Mouse (Mus musculus): ENCODE data around the gene Kcnt1.

Gene Kcnt1

DNA sequence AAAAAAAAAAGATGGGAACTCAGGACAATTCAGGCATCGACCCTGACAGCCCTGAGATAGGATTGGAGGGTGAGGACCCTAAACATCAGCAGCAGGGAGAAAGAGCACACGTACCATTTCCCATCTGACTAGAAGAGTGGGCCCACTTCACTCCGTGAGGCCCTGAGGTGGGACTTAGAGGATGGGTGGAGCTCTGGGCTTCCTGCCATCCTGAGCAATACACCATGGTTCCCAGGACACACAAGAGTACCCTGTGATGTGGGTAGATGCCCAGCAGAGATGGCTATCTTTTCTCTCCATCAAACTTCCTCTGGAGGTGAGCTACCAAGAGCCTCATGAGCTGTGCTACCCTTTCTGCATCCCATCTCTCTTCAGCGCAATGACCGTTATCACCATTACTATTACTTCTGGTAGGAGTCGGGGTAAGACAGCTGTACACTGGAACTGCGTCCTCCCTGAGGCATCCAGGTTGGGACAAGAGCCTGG, 13.8 kb downstream of the Kcnt1 start:
- intact Hi-C loops (cut with DNase I): no loop called here

DNA sequence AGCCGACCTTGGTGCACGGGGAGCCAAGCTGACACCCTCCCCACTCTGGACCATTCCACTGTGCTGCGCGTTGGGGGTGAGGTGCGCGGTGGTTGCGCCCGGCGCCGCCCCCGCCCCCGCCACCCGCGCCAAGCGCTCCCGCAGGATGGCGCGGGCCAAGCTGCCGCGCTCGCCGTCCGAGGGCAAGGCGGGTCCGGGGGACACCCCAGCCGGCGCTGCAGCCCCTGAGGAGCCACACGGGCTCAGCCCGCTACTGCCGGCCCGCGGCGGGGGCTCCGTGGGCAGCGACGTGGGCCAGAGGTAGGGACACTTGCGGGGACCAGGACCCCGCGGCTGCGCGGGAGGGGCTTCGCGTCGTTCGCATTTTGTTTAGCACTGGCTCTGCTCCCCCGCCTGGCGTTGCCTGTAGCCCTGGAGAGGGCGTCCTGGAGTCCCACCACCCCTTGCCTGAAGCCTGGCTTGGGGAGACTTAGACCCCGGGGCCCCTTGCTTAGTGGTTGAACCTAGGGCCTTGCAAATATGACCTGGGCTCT, 14.3 kb downstream of the Kcnt1 start:
- intact Hi-C loops (cut with DNase I): no loop called here

DNA sequence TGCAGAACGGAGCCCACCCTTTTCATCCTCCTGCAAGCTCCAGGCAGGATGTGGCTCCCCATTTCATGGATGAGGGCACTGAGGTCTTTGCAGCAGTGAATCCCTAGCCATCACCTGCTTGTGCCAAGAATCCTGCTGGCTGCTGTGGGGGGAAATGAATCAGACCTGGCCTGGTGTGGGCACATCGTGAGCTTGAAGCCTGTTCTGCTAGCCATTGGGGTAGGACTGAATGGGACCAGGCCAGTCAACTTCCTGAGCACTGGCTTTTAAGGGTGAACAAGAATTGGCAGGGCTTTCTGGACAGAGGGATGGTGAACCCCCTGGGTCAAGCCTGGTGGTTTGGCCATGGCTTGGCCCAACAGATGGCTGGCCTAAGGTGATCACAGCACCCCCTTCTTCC, 15.0 kb downstream of the Kcnt1 start:
- intact Hi-C loops (cut with DNase I): no loop called here

DNA sequence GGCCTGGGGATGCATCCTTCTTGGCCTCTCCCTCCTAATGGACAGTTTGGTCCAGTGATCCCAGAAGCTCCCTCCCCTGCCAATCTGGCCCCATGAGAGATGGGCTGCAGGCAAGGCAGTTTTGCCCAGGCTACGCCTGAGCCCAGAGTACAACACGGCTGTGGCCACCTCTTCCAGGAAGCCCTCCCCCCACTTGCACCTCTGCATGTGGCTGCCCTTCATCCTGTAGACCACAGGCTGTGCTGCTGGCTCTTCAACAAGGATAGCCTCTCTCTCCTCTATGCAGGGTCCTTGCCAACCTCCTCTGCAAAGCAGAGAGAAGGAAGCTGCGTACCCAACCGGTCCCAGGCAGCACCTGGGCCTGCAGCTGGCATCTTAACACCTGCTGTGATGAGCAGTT, 15.5 kb downstream of the Kcnt1 start:
- intact Hi-C loops (cut with DNase I): no loop called here

DNA sequence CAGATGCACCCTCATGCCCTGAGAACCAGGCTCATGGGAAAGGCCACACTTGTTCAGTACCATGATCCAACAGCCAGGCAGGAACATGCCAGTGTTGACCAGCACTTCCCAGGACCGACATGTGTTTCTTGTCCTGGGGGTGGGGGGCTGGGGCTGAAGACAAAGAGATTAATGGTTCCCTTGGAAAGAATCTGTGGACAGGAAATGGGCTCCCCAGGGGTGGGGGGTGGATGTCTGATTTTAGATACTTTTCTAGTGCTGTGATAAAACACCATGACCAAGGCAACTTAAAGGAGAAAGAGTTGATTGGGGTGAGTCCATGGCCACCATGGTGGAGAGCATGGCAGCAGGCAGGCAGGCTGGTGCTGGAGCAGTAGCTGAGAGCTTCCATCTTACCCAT, 18.7 kb downstream of the Kcnt1 start:
- intact Hi-C loops (cut with DNase I): no loop called here

DNA sequence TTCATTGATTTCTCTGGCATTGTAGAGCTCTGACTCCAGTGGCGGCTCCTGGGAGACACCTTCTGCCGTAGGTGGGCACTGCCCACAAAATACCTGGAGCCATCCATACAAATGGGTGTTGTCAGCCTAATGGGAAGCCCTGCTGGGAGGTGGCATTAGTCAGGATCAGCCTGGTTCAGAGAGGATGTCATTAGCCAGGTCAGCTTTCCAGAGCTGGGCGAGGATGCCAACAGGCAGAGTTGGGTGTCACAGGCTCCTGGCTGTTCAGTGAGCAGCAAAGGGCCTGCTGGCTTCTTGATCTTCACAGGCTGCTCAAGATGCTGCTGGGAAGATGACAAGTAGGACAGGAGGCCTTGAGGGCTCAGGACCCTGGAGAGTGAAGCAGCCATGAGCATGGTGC, 21.2 kb downstream of the Kcnt1 start:
- intact Hi-C loops (cut with DNase I): loop anchor here (5.0 kb wide), 1 partner anchor 47 kb away; no protein-coding TSS in a partner anchor

DNA sequence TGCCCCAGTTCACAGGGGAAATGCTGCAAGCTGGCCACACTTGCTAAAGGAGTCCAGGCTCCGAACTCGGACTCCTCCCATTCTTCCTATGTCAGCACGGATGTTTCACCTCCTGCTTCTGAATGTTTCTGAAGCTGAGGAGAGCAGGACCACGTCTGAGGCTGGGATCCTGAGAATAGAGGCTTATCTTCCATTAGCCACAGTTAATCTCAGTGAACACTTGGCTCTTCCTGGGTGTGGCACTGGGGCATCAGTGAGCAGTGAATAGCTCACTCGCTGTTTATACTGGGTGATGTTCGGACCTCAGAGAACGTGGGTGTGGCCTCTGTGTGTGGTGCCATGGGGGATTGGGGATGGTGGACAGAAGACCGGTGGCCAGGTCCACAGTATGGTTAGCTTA, 23.7 kb downstream of the Kcnt1 start:
- intact Hi-C loops (cut with DNase I): loop anchor here (5.0 kb wide), 1 partner anchor 50 kb away; no protein-coding TSS in a partner anchor

DNA sequence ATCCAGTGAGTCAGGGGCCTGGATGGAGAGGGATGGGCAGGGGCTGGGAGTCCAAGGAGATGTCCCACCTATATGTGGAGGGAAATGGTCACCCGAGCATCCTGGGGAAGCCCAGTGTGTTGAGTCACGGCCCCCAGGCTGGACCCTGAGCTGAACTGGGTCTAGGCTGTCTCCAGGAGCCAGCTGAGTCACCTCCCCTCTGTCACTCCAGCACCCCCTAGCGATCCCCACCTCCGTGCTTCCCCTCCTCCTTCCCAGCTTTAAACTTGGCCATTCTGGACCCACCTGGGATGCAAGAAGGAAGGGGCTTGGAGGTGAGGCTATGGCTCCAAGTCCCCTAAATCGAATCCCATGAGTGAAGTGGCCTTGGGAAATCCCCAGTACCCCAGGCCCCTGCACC, 24.6 kb downstream of the Kcnt1 start:
- intact Hi-C loops (cut with DNase I): loop anchor here (5.0 kb wide), 1 partner anchor 51 kb away; no protein-coding TSS in a partner anchor

DNA sequence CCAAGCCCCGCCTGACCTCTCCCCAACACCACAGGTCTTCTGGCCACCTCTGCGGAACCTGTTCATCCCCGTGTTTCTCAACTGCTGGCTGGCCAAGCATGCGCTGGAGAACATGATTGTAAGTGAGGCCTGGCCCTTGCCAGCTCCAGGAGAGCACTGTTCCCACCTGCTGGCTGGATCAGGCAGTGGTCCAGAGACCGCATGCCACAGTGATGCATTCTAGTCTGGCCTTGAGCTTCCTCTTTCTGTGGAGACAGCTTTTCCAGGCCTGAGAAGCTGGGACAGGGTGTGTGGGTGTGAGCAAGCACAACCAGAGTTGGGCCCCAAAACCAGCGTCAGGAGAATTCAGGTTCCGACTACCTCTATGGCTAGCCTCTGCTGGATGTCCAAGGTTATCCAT, 28.9 kb downstream of the Kcnt1 start:
- intact Hi-C loops (cut with DNase I): no loop called here

DNA sequence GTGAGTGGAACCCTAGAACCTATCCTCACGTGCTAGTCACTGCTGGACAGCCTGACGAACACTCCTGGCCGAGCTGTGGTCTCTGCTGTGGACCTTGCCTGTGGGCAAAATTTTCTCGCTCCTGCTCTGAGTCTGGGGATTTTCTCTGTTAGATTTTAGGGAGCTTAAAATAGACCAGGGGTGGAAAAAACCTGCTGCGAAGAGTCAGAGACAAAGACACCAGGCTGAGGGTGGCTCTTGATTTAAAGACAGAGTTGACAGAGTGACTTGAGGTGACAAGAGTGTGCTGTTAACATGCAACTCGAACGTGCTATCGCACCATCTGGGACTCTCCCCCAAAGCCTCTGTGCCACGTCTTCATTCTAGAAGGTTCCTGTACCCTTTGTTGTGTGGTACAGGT, 35.4 kb downstream of the Kcnt1 start:
- intact Hi-C loops (cut with DNase I): no loop called here

DNA sequence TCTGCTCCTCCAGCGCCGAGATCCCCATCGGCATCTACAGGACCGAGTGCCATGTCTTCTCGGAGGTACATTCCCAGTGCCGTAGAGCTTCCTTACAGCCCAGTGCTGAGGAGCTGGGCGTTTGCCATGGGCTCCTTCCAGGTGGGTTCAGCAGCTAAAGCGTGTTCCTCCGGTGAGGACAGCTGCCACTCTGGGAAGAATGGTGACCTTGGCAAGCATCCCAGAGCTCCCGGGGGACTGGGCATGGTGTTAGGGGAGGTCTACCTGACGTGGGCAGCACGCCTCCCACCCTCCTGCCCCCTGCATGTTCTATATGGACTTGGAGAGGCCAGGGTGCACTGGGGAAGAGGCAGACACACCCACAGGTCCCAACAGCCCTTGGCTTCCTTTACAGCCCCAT, 46.3 kb downstream of the Kcnt1 start:
- intact Hi-C loops (cut with DNase I): no loop called here

DNA sequence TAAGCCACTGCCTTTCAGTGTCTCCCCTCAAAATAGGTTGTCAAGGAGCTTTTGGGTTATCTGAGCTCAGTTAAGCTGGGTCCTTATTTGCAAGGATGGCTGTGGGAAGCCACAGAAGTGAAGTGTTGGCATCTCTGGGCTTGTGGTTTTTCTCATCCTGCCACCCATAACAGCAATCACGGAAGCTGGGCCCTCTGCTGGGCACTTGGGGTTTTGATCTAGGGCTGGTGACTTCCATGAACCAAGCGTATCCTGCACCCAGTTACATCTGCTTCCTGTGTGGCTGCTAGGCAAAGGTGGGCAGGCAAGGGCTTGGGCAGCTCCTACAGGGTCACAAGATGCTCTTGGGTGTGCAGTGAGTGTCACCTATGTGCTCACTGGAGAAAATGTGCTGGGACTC, 49.7 kb downstream of the Kcnt1 start:
- intact Hi-C loops (cut with DNase I): loop anchor here (1.0 kb wide), 1 partner anchor 77 kb away; no protein-coding TSS in a partner anchor

DNA sequence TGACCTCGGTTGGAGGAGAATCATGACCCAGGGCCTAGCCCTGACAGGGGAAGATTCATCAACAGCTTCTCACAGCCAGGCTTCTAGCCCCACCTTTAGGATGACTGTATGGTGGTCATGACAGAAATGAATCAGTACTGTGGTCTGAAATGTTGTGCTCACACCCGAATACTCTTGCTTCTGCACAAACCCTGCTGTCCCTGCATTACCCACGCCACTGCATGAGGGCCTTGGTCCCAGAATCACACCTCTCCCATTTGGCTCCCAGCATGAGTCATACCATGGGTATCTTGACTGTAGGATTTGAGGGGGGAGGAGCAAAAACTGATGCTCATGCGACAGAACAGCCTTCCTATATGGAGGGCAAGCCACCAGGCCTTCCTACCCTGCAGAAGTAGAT, 50.7 kb downstream of the Kcnt1 start:
- intact Hi-C loops (cut with DNase I): no loop called here

DNA sequence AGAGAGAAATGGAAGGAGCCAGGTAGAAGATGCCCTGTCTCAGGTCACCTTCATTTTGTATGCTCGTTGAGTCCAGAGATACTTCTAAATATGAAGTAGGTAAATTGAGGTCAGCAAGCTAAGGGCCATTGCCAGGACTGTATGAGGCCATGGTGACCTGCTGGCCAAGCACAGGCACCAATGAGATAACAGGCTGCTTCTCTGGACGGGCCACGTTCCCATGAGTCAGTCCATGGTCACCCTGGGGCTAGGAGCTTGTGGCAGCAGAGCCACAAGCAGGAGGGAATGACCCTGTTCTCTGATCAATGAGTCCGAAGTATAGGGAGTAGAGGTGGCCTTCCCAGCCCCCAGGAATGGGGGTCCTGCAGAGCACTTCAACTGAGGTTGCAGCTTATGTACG, 51.3 kb downstream of the Kcnt1 start:
- intact Hi-C loops (cut with DNase I): no loop called here

DNA sequence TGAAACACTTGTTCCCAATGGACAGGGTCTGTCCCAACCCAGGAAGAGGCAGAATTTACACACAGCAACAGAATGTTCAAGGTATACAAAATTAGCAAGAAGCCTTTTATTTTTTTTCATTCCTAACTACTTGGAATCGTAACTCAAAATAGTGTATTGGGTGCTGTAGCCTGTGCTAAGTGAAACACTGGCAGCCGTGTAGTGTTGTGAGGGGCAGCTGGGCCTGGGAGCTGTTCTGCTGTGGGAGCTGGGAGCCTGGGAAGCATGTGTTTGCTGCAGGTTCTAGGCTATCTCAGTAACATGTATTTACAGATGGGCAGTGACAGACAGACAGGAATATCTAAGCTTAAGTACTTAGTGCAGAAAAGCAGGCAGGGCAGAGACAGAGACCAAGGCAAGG, 54.9 kb downstream of the Kcnt1 start:
- intact Hi-C loops (cut with DNase I): no loop called here

DNA sequence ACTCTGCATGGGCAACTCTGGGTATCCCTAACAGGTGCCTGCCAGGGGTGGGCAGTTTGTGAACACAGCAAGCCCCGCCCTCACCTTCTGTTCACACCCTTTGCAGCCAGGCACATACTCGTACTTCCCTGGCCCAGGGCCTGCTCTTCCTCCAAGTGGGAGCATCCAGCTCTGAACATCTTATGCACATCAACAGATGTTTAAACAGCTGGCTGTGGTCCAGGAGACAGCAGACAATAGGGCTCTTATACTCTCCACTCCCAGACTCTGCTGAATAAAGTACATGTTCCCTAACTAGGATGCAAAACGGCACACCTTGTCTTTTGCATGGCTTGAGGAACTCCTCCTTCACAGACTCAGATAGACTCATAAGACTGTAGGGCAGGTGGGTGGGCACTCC, 56.4 kb downstream of the Kcnt1 start:
- intact Hi-C loops (cut with DNase I): no loop called here

DNA sequence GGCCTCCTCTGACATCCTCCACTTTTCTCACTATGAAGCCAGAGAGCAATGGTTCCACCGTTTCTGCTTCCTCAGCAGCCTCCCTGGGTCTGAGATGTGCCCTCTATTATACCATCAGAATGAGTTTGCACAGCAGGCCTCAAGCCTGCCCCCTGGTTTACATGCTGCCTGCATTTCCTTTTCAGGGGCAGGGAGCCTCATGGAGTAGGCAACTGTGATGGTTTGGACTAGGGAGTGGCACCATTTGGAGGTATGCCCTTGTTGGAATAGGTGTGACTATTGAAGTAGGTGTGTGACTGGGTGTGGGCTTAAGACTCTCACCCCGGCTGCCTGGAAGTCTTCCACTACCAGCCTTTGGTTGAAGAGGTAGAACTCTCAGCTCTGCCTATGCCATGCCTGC, 60.3 kb downstream of the Kcnt1 start:
- intact Hi-C loops (cut with DNase I): no loop called here

DNA sequence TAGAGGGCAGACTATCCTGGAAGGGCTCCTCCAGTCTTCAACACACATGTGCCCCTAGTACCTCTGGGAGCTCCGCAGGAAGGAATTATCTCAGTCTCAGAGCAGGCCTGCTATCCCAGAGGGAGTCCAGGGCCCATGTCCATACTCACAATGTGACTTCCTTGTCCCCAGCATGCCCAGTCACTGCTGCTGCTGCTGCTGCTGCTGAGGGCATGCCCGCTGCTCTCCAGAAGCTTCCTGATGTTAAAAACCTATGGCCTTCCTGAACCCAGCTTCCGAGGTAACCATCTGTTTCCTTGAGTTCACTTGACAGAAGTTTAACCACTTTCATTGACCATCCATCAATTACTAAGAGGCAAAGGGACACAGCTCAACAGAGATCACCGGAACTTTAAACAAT, 61.4 kb downstream of the Kcnt1 start:
- intact Hi-C loops (cut with DNase I): no loop called here

DNA sequence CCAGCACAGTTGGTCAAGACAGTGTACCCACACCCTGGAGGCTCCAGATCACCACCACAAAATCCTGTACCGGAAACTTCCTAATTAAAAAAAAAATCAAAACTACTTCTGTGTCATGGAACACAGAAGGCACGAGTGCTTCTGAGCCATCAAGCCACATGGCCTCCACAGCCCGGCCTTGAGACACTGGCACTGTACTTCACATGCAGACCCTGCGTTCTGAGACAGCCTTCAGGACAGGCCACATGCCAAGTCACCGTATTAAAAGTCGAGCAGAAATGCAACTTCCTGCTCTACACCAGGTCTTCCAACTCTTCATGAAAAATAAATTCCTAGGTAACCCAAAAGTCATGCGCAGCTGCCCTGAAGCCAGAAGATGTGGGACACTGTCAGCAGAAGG, 64.3 kb downstream of the Kcnt1 start:
- intact Hi-C loops (cut with DNase I): no loop called here

DNA sequence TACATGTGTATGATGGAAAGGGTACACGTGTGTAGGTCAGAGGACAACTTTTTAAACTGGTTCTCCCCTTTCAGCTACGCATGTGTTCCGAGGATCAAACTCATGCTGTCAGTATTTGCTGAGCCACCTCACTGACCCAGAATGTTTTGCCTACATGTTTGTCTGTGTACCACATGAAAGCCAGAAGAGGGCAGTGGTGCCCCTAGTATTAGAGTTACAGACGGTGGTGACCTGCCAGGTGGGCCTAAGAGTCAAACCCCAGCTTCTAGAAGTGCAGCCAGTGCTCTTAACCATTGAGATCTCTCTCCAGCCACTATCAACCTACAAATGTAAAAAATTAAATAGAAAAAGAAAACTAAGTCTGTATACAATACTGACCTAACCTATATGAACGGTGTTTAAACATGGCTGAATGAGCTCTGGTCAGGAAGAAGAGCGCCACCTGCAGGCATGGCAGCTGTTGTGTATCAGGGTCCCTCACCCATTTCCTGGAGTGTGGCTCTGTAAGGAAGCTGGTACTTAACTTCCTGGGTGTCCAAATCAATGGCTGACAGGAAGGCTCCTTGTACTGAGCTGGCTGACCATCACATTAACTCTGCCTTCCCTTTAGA, 67.8 kb downstream of the Kcnt1 start:
- intact Hi-C loops (cut with DNase I): loop anchor here (5.0 kb wide), 2 partner anchors 79 to 94 kb away; no protein-coding TSS in a partner anchor

DNA sequence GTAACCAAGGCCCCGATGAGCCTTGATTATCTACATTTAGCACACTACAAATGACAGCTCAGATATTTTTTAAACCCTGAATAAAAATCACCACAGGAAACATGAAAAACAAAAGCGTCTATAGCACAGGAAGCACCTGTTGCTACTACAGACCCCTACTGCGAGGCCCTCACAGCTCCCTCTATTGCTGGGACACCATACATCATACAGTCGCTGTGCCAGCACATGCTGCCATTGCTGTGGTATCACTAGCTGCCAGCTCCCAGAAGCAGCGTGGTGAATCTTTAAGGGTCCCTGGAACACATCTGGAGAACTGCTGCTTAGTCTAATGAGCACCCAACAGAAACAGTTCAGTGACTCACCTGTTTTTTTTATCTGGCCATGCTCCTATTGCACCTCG, 77.0 kb downstream of the Kcnt1 start:
- intact Hi-C loops (cut with DNase I): no loop called here

DNA sequence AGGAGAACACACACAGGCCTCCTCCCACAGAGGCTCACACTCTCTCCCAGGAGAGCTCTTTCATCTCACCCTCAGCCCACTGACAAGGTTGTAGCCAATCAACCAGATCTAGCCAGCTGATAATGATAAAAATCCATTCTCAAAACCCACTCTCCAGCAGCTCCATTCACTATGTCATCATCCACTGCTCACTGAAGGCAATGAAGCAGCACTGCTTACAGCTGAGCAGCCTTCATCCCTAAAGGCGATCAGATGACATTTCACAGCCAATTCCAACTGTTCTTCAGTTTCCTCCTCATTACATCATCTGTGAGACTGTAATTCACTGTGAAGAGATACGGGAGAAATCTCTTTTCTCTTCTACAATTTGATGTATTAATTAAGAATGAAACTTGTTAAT, 80.3 kb downstream of the Kcnt1 start:
- intact Hi-C loops (cut with DNase I): no loop called here

DNA sequence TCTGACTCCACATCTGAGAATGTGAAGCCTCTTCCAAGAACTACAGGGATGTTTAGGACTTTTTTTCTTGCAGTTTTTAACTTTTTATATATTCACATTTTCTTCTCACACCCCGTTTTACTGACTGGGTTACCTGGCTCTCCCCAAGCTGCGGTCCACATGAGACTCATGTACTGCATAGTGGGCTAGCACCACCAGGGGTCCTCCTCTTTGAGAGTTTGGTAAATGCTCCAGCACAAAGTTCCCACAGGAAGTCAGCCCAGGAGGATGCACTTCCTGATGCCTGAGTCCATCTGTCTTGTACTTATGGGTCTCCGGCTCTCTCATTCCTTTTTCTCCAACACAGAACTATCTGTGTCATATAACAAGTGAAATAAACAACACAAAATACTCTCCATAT, 84.4 kb downstream of the Kcnt1 start:
- intact Hi-C loops (cut with DNase I): no loop called here

Data from adrenal gland (tissue).